Mouse (Mus musculus): ENCODE results near the gene Gna13.
"Not testable (repeated sequence)": the region's sequence is repeated elsewhere in the genome, so short reads cannot be mapped to it uniquely, and the experiment has no call there.

The Gna13 gene

DNA sequence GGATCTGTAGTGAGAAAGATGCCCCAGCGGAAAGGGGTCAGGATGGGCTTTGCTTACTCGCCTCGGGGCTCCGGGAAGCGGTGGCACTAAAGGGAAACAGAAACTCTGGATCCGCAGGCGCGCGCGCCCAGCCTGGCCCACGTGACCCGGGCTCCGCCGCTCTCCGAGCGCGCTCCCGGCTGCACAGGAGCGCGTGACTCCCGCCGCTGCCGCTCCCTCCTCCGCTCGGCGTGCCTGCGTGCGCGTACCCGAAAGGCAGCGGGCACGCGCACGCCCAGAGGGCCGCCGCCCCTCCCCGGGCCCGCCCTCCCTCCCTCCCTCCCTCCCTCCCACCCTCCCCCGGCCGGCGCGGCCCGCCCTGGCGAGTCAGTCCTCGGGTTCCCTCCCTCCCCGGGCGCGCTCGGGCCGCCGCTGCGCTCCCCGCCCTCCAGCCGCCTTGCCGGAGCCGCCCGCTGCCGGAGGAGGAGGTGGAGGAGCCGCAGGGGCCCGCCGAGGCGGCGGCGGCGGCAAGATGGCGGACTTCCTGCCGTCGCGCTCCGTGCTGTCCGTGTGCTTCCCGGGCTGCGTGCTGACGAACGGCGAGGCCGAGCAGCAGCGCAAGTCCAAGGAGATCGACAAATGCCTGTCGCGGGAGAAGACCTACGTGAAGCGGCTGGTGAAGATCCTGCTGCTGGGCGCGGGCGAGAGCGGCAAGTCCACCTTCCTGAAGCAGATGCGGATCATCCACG is at the start of gene Gna13:
Gna13 (plus strand) TSS at position 369 of the 728 bp plus-strand sequence.
- peak; percentile 90 for DNase-seq (ENCODE audit: low read depth, low spot score)

DNA sequence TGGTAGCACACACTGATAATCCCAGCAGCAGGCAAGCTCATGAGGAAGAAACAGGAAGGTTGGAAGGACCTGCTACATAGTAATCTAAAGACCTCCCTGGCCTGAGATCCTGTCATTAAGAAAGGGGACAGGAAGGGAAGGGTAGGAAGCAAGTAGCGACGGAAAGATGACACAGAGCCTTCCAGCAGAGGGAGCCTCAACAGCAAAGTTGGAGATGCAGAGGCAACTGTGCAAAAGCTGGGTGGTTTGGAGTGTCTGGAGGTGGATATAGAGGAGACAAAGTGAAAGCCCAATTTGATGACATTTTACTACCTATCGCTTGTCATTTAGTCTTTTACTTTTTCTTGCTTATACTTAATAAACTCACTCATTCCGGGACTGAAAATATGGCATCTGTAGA is 45.7 kb upstream of the Gna13 start:
- no peak for DNase-seq (ENCODE audit: low read depth, low spot score)

DNA sequence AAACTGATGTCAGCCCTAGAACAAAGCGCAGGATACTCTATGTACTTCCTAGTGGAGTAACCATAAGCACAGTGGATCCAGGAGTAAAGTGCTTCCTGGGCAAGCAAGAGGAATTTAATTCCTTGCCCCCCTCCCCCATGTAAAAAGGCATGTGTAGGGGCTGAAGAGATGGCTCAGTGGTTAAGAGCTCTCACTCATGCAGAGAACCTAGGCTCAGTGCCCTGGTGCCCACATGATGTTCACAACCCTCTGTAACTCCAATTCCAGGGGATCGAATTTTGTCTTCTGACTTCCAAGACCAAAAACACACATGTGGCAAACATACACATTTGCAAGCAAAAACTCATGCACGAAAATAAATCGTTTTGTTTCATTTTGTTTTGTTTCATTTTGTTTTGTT is 43.2 kb upstream of the Gna13 start:
- no peak for DNase-seq (ENCODE audit: low read depth, low spot score)

DNA sequence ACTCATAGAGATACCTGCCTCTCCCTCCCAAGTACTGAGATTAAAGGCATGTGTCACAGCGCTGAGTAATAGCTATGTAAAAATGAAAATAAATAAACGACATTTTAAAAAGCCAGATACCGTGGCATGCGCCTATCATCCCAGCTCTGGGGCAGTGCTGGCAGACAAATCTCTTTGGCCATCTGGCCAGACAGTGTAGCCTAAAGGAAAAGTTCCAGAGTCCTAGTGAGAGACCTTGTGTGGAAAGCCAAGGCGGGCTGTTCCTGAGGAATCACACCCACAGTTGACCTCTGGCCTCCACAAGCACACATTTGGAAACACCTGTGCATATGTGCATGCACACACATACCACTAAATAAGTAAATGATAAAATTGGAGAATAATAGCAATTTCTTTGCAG is 42.7 kb upstream of the Gna13 start:
- DNase-seq (ENCODE audit: low read depth, low spot score), result no peak

DNA sequence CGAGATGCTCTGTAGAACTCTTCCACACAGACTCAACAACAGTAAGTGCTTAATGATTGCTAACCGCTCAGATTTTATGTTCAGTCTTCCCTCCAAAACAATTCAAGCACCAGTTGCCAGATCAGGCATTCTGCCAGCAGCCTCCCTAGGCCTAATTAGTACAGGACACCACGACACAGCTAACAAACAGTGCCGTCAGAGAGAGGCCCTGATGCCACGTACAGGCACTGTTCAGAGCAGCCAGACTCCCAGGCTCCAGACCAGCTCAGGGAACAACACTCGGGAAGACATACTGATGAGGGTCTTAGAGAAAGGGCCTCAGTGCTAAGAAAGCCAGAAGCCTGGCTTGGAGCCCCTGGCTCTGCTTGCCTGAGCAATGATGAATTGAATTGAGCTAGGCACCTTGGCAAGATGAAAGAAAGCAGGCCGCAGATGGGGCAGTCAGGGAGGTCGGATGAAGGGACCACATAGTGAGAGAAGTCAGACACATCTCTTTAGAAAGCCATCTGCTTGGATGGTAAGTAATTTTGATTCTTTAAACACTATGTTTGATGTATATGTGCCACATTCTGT is 42.2 kb upstream of the Gna13 start:
- no peak for DNase-seq (ENCODE audit: low read depth, low spot score)

DNA sequence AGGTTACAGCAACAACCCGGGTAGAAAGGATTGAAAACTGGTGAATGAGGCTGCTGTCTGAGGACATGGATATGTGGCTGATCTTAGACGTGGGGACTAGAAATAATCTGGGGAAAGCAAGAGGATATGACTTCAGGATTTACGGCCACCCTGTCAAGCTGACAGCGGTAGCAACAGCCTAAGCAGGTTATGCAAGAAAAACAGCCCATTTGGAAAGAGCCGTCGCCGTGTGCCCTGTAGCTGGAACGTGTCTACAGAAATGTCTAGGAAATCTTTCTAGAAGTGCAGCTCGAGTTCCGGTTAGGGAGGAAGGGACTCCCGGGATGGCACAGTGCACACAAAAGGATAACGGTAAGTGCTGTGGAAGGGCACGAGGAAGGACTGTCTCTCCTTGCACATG is 36.4 kb upstream of the Gna13 start:
- DNase-seq (ENCODE audit: low read depth, low spot score), result no peak

DNA sequence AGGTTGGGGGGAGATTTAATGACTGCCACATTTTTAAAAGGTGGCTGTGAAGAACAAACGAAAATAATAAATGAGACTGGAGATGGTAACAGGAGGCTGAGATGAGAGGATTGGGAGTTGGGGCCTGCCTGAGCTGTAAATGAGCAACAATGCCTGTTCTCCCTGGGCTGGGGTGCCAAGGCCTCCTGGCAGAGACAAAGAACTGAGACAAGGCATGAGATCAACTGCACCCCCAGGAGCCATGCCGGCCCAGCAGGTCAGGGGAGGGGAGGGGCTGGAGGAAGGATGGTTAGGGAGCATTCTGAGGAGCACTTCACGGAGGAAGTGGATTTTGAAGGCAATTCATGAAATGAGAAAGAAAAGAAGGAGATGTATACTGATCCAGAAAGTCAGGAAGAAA is 35.2 kb upstream of the Gna13 start:
- no peak for DNase-seq (ENCODE audit: low read depth, low spot score)

DNA sequence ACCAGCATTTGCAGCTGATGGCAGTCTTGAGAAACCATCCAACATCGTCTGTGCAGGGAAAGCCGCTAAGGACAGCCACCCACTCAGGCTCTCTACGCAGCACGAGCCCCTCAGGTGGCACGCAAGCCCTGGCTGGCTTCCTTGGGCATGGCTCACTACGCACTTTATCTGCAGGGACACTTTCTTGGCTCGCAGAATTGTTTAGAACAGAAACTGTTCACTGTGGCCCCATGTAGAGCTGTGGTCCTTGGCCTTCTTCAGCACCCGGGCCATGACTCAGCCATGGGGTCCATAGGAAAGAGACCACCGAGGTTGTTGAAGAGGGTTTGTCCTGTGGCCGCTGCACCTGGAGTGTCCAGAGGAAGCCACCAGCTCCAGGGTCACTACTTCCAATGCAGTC is 34.7 kb upstream of the Gna13 start:
- DNase-seq (ENCODE audit: low read depth, low spot score), result no peak

DNA sequence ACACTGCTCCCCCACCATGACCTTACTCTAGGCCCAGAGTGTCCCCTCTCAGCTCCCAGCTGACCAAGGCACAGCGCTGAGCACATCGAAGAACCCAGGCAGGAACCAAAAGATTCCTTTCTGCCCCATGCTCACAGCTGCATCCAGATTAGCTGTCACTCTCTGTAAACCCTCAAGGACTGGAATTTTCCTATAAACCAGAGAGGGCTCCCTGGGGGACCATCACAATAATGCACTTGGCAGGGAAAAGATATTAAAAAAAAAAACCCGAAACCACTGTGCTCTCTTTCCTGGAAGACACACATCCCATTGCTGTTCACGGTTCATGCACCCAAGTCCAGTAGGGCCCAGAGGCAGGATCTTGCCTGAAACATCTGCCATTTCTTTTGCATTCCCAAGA is 33.3 kb upstream of the Gna13 start:
- DNase-seq (ENCODE audit: low read depth, low spot score), result no peak

DNA sequence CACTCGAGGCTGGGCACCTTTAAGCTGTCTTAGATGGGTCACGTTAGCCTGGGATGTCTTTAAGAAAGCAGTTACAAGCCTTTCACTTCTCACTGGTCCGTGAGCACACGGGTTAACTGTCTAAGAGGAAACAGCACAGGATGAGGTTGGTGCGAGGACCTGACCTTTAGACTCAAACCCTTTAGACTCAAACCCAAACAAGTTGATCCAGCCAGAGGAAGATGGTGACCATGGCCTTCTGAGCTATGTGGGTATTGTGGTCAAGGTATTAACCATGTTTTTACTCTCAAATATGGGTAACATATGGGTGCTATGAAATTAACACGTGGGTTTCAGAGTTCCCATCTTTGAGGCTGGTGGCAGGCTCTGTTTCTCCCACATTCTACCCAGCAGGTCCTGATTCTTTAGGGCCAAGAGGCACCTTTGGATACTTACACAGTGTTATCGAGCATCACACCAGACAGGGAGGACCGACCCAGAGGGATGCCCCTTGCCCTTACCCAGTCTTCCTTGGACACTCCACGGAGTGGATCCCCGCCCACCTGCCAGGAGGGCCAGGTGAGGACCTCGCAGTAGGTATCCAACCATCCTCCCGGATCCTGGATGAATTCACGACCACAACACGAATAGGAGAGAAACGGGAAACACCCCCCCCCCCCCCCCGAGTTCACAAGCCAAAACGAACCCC is 31.8 kb upstream of the Gna13 start:
- DNase-seq (ENCODE audit: low read depth, low spot score), result no peak

DNA sequence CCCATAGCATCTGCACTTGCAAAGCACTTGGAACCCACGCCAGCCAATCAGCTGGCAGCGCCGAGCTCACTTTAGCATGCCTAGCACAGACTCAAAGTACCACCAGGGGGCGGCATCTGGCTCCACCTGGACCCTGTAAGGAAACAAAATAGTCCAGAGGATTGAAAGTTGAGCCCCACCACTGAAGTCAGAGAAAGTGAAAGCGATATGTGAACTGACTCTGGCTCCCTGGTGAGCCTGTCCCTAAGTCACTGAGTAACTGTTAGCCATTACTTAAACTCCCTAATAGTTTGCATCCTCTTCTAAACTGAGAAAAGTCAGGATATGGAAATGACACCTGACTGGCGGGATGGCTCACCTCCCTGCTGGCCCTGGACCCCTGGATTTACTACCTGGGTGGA is 31.2 kb upstream of the Gna13 start:
- peak; percentile 96 for DNase-seq (ENCODE audit: low read depth, low spot score)

DNA sequence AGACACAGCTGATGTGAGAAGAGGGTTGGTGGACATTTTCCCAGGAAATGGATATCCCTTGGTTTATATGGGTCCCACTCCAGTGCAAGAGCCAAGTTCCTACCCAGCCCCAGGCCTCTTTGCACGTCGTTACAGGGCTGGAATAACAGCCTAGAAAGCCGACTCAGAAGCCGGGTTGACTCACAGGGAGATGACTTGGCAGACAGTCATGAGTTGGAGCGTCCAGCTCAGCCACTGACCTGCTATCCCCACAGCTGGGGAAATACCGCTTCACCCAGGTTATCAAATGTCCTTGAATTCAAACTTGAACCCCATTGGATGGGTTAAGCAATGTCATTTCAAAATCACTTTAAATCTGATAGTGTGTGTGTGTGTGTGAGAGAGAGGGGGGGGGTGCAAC is 29.9 kb upstream of the Gna13 start:
- DNase-seq (ENCODE audit: low read depth, low spot score), result no peak

DNA sequence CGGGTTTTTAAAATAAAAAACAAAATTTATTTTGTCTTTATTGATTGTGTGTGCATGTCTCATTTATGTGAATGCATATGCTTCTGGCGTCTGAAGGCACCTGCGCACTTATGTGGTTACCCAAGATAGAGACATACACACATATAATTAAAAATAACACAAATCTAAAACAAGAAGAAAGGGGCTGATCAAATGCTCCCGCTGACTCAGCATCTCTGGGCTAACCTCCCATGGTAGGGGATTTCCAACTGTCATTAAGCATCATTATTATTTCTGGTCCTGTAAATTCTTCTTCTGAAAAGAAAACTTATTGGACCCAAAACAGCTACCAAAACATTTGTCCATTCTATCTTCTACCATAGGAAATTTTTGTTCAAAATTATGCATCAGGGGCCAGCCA is 27.9 kb upstream of the Gna13 start:
- no peak for DNase-seq (ENCODE audit: low read depth, low spot score)

DNA sequence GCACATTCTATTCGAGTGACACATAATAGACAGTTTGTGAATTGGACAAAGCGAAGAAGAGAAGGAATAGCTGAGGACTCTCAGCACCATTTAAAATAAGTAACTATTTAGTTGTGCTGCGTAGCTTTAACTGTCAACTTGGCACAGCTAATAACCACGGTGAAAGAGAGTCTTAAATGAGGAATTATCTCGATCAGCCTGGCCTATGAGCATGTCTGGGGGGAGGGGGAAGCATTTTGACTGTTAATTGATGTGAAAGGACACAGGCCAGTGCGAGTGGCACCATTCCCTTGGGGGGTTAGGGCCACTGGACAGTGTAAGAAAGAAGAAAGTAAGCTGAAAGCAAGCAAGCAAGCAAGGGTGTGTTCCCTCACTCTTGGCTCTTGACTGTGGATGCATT is 26.7 kb upstream of the Gna13 start:
- DNase-seq (ENCODE audit: low read depth, low spot score), result no peak

DNA sequence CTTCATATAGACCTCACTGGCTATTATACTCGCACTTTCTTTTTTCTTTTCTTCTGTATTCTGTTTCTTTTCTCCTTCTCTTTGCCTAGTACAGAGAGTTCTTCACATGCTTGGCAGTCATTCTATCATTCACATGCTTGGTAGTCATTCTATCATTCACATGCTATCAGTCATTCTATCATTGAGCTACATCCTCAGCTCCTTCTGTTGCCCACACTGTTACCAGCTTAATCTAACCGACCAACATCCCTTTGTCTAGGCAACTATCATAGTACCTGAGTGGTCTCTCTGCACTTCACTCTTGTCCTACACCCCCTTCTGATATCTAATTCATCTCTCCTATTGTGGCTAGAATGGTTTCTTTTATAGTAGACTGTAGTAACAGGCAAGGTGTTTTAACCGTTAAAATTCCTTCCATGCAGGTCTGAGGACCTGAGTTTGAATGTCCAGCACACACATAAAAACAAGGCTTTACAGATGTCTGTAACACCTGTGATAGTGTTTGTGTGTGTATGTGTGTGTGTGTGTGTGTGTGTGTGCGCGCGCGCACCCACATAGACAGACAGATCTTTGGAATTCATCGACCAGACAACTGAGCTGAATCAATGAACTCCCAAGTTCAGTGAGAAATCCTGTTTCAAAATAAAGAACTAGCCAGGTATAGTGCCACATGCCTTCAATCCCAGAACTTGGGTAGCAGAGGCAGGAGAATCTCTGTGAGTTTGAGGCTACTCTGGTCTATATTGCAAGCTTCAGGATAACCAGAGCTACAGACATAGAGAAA is 23.3 kb upstream of the Gna13 start:
- no peak for DNase-seq (ENCODE audit: low read depth, low spot score)

DNA sequence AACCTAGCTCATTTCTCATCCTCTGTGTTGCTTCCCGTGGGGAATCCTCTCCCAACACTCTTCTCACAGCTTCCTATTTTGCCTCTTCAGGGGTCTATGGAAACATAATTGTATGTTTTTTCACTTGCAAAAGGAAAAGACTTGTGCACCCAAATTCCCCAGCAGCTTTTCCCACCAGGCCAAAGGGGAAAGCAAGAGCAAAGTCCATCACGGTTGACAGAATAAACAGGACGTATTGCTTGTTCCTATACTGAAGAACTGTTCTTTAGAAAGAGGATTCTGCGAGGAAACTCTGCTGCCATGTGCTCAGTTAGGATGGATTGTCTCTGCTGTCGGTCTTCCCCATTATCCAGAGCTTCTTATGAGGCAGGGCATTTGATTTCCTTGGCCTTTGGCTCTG is 22.1 kb upstream of the Gna13 start:
- DNase-seq (ENCODE audit: low read depth, low spot score), result no peak

DNA sequence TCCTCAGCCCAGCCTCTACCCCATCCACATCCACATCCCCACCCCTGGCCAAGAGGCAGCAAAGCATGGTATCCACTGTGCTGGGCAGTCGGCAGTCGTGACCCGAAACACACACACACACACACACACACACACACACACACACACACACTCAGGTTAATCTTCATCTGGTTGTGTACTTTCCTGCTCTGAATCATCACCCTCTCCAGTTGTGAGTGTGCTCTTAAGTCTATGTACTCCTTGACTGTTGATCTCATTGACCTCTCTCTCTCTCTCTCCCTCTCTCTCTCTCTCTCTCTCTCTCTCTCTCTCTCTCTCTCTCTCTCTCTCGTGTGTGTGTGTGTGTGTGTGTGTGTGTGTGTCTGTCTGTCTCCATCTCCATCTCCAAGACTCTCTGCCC is 20.0 kb upstream of the Gna13 start:
- DNase-seq (ENCODE audit: low read depth, low spot score), result not testable (repeated sequence)

DNA sequence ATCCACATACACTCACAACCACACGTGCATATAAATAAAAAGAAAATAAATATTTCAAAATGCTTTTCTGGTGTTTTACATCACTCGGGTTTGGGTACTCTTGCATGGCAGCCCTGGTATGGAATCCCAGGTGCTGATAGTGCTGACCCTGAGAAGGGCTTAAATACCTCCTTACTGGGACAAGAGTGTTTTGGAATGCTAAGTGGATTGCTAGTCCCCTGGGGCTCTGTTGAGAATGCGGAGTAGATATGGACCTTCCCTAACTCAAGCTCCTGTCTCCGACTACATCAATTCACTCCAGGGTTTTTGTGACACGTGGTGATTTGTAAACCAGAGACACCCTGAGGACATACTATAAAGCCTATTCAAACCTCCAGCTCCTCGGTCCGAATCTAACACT is 19.1 kb upstream of the Gna13 start:
- DNase-seq (ENCODE audit: low read depth, low spot score), result no peak

DNA sequence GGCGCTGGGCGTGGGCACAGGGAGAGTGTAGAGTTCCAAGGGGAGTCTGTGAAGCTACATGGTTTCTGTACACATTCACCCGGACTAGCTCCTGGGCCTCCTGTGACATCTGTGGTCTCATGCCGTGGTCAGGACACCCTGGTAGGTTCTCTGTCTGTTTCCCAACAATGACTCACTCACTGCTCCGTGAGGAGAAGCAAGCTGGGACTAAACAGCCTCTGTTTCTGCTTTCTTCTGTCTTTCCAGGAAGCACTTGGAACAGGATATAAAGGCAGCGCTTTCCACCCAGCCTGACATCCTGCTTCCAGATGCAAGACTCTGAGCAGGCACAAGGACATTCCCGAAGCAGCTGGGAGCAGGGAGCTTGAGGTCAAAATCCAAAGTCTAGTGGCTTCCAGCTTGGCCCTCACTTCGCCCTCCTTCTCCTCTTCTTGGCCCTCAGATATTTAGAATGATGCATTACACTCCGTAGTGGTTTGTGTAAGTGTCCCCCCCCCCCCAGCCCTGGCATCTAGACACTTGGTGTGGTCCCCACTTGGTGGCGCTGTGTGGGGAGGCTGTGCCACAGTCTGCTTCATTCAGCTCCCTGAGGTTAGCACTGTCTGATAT is 18.5 kb upstream of the Gna13 start:
- no peak for DNase-seq (ENCODE audit: low read depth, low spot score)

DNA sequence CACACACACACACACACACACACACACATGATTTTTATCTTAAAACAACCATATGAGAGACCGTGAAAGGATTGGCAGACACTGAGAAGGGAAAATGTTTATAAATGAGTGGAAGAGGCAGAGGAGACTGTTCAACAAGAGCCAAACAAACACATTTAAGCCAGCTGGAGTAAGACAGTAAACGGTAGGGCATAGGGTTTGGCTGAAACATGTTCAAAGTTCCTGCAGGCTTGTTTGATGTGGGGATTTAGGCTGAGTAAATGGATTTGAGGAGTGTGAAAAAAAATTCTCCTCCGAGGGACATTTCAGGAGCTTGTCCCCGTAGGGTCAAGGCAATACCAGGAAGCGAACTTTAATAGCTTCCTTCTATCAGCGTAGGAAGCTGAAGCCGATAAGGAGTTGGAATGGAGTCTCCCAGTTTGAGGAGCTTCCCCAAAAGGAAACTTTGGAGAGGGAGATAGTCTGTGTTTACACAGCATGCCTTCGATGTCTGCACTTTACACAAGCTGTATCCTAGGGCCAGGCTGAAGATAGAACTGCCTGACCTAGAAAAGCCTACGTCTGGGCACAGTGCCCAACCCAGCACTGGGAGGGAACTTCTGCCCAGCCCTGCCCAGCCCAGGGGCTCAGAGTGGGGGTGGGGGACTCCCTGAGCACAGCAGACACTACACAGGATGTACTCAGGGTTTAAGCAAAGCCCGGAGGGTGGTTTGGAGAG is 15.2 kb upstream of the Gna13 start:
- DNase-seq (ENCODE audit: low read depth, low spot score), result no peak

DNA sequence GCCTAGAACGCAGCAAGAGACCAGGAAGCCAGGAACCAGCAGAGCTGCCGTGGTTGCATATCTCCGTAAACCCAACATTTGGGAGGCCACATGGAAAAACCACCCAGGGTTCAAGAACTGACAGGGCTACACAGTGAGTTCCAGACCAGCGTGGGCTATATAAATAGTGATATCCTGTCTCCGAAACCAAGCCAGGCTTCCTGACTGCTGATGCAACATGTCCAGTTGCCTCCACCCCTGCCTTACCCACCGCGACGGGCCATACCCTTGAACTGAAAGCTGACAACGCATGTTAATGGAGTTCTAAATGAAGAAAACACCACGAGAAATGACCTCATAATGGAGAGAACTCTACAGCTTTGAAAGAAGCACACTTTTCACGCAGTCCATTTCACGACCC is 14.2 kb upstream of the Gna13 start:
- DNase-seq (ENCODE audit: low read depth, low spot score), result no peak
